Mouse (Mus musculus): ENCODE results near the gene 4921536K21Rik. TPM values are rescaled to one million over a fixed set of nuclear protein-coding genes. Genes with fewer than 3 reads are reported as not detected.

The 4921536K21Rik gene
- total RNA-seq, 2 experiments from 2014 or later = 0.32 to 0.70 TPM

- DNase-seq (ENCODE audit: low spot score in 2 of 2) = peak; percentile 74 to 81
- intact Hi-C loops (cut with DNase I) = loop anchor here (5.0 kb wide), 1 partner anchor 46 kb away; no protein-coding TSS in a partner anchor
Measured at GRCm38 (mm10) chr11:3863454-3864112, 31.3 kb downstream of the 4921536K21Rik start, which contains the start of gene Osbp2. Osbp2 (minus strand) TSS chr11:3863903.

GRCm38 (mm10) chr11:3862661-3863453, 32.0 kb downstream of the 4921536K21Rik start:
- intact Hi-C loops (cut with DNase I) = loop anchor here (5.0 kb wide), 1 partner anchor 46 kb away; no protein-coding TSS in a partner anchor
- DNase-seq (ENCODE audit: low spot score in 2 of 2) = no peak

GRCm38 (mm10) chr11:3860361-3860760, 34.5 kb downstream of the 4921536K21Rik start:
- intact Hi-C loops (cut with DNase I) = loop anchor here (5.0 kb wide), 1 partner anchor 43 kb away; no protein-coding TSS in a partner anchor
- no peak for DNase-seq (ENCODE audit: low spot score in 2 of 2)

- no peak for DNase-seq (ENCODE audit: low spot score in 2 of 2)
- intact Hi-C loops (cut with DNase I) = loop anchor here (5.0 kb wide), 1 partner anchor 42 kb away; no protein-coding TSS in a partner anchor
Measured at GRCm38 (mm10) chr11:3859778-3860177, 35.1 kb downstream of the 4921536K21Rik start.

- no peak for DNase-seq (ENCODE audit: low spot score in 2 of 2)
- intact Hi-C loops (cut with DNase I) = no loop called here
Measured at GRCm38 (mm10) chr11:3857902-3858301, 37.0 kb downstream of the 4921536K21Rik start.

GRCm38 (mm10) chr11:3855846-3856245, 39.1 kb downstream of the 4921536K21Rik start:
- no peak for DNase-seq (ENCODE audit: low spot score in 2 of 2)
- intact Hi-C loops (cut with DNase I) = loop anchor here (2.0 kb wide), 1 partner anchor 23 kb away; no protein-coding TSS in a partner anchor

GRCm38 (mm10) chr11:3854156-3854555, 40.7 kb downstream of the 4921536K21Rik start:
- no peak for DNase-seq (ENCODE audit: low spot score in 2 of 2)
- intact Hi-C loops (cut with DNase I) = loop anchor here (2.0 kb wide), 1 partner anchor 21 kb away; no protein-coding TSS in a partner anchor

GRCm38 (mm10) chr11:3853481-3854034, 41.3 kb downstream of the 4921536K21Rik start:
- intact Hi-C loops (cut with DNase I) = loop anchor here (2.0 kb wide), 1 partner anchor 21 kb away; no protein-coding TSS in a partner anchor
- peak; percentile 76 to 81 for DNase-seq (ENCODE audit: low spot score in 2 of 2)

- intact Hi-C loops (cut with DNase I) = no loop called here
- DNase-seq (ENCODE audit: low spot score in 2 of 2) = no peak
Measured at GRCm38 (mm10) chr11:3853031-3853430, 41.9 kb downstream of the 4921536K21Rik start.

GRCm38 (mm10) chr11:3851872-3852271, 43.0 kb downstream of the 4921536K21Rik start:
- intact Hi-C loops (cut with DNase I) = no loop called here
- DNase-seq (ENCODE audit: low spot score in 2 of 2) = no peak

GRCm38 (mm10) chr11:3850746-3851277, 44.1 kb downstream of the 4921536K21Rik start:
- DNase-seq (ENCODE audit: low spot score in 2 of 2) = no peak
- intact Hi-C loops (cut with DNase I) = no loop called here

GRCm38 (mm10) chr11:3850315-3850614, 44.6 kb downstream of the 4921536K21Rik start:
- peak; percentile 62 for DNase-seq (ENCODE audit: low spot score in 2 of 2)
- intact Hi-C loops (cut with DNase I) = no loop called here

- DNase-seq (ENCODE audit: low spot score in 2 of 2) = no peak
- intact Hi-C loops (cut with DNase I) = no loop called here
Measured at GRCm38 (mm10) chr11:3849469-3850314, 45.2 kb downstream of the 4921536K21Rik start.

GRCm38 (mm10) chr11:3846351-3846750, 48.5 kb downstream of the 4921536K21Rik start:
- no peak for DNase-seq (ENCODE audit: low spot score in 2 of 2)

GRCm38 (mm10) chr11:3843943-3844734, 50.8 kb downstream of the 4921536K21Rik start:
- DNase-seq (ENCODE audit: low spot score in 2 of 2) = no peak
- intact Hi-C loops (cut with DNase I) = no loop called here

More at GRCm38 (mm10) chr11:3846351-3846750, 48.5 kb downstream of the 4921536K21Rik start:
- intact Hi-C loops (cut with DNase I) = no loop called here
